Mouse (Mus musculus): Measurements from ENCODE around the gene Oat.
A peak's percentile ranks its signal among the peaks of the same experiment; 100 is the strongest.

Oat gene

GRCm38 (mm10) chr7:132589610-132590009, 13.4 kb upstream of the Oat start:
- DNase-seq = no peak

DNA sequence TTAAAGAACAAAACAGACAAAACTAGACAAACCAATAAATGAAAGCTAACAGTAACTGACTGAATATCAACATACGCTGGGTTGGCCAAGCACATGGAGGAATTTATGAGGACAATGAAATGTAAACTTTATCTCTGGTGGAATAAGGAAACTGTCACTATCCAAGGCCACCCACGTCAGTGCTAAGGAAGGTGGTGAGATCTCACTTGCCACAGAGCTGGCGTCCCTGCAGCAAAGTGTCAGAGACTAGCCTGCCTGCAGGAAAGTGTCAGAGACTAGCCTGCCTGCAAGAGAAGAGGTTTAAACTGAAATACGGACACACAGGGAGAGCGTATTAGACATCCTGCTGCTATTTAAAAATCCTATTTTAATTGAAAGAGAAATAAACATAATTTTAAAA, 11.0 kb upstream of the Oat start:
- DNase-seq = no peak

DNA sequence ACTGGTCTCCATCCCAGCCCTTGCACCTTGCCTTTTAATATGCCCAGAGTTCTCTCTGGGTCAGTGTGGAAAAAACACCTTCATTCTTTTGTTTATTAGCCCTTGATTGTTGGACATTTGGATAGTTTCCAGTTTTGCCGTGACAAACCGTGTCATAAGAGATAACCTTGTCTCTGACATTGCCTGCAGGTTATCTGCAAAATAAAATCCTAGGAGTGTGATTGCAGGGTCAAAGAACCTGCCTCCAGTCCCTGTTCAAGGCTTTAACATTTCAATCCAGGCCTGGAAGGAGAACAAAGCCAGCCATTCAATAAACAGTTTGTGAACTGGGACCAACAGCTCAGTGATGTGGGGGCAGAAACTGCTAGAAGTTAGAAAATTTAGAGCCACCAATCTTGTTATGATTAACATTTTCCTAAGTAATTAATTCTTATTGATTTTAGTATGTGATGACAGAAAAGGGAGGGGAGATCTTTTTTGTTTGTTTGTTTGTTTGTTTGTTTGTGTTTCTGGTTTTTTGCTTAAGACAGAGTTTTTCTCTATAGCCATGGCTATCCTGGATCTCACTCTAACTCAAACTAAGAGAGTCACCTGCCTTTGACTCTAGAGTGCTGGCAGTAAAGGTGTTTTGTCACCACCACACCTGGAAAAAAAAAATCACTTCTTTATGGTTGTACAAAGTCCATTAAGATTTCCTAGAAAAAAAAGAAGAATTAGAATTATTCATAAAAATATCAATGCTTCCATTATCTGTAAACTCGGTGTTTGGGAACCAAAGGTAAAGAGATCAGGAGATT, 9.7 kb upstream of the Oat start:
- no peak for DNase-seq

GRCm38 (mm10) chr7:132581441-132581840, 5.2 kb upstream of the Oat start:
- no peak for DNase-seq

GRCm38 (mm10) chr7:132580511-132580910, 4.3 kb upstream of the Oat start:
- DNase-seq = no peak

DNA sequence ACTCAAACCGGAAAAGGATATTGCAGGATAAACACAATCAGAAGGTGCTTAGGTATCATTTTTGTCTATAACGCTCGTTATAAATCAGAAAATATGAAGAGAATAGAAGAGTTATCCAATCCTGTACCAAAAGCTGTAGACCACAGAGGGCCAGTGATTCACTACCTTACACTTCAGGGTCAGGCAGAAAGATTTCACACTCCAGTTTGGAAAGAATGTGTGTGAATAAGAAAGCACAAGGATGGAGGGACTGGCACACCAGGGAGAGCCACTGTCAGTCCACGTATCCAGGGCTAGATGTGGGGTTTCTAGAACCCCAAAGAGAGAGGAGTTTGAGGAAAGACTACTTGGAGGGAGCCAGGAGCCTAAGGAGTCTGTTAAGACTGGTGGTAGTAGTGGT, 693 bp upstream of the Oat start:
- DNase-seq = no peak

DNA sequence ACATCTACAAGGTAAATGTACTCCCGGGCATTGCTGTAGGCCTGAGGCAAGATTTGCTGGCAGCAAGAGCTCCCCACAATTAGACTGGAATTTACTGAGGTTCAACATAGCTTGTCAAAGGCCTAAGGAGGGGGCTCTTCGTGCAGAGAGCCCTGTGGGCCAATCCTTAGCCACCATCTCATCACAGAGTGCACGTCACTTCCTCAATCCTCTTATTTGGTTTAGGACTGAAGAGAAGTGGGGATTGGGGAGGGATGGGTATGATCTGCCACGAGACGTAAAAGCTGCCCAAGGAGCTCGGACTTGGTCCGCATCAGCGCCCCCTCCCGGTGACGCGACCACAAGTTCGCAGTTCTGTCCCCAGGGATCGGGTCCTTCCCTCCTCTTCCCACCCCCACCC, 575 bp downstream of the Oat start:
- peak; percentile 87 to 89 for DNase-seq

- DNase-seq = no peak
Observed at GRCm38 (mm10) chr7:132574646-132575045, 1.6 kb downstream of the Oat start.

- DNase-seq = no peak
Observed at GRCm38 (mm10) chr7:132573205-132573604, 3.0 kb downstream of the Oat start.

- DNase-seq = no peak
Observed at GRCm38 (mm10) chr7:132572738-132573137, 3.5 kb downstream of the Oat start.

DNA sequence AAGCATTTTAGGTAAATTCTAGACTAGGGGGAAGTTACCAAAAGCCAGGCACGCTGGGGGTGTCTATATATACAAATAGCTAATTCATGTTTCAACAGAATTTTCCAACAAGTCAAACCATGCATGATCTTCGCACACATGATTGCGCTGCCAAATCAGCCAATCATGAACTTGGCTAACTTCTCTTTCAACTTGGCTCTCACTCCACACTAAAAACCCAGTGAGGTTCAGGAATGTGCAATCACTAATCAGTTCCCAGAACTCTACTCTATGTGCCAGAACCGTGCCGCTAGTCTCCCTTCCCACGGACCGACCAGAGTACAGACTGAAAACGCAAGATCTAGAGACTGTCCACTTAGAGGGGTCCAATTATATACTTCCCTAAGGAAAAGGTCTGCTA, 4.7 kb downstream of the Oat start:
- peak; percentile 64 to 68 for DNase-seq

DNA sequence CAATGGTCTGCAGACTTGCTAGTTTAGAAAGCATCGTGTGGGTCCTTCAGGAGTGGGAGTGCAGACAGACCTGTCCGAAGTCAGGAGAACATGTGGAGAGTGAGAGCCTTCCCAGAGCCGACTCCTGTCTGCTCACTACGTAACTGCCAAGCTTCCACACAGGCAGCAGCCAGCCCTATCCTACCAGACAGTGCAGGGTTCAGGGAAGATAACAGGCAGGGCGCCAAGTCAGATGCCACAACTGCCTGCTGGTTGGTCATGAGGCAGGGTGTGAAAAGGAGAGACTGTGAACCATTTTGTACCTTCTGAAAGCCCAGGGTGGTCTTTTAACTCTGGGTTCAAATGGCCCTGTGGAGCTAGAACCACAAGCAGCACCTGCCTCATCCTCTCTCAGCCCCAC, 6.1 kb downstream of the Oat start:
- DNase-seq = peak; percentile 53 to 67

DNA sequence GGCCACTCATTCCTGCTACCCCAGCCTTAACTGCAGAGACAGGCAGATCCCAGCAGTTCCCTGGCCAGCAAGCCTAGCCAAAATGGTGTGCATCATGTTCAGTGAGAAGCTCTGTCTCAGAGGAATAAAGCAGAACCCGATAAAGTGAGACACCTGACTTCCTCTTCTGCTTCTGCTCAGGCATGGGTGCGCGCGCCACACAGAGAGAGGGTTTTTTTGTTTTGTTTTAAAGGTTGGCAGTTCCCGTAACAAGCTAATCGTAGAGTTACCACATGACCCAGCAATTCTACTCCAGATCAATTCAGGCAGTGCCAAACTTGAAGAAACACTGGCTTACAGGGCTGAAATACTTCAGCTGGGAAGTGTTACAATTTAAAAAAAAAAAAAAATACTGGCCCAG, 7.4 kb downstream of the Oat start:
- no peak for DNase-seq

- DNase-seq = no peak
Observed at GRCm38 (mm10) chr7:132565831-132566230, 10.4 kb downstream of the Oat start.

GRCm38 (mm10) chr7:132559138-132559766, 16.9 kb downstream of the Oat start:
- DNase-seq = no peak

DNA sequence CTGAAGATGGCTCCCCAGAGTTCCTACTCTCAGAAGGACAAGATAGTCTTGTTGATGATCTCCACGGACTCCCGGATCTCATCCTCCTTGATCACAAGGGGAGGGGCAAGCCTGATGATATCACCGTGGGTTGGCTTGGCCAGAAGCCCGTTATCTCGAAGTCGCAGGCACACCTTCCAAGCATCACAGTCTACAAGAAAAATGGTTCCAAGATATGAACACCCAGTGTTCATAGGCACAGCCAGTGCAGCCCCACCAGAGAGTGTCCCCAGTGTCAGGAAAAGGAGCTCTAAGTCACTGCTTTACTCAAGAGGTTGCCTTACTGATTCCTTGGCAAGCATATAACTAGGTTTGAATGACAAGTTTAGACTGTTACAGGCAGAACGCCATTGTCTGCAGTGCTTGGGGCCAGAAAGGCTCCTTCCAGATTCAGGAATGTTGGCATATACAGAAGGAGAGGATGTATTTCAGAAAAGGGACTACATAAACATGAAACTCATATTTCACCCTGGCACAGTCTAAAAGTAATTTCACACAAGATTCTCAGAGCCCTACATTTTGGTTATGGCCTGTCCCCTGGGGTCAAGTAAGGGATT, 18.0 kb downstream of the Oat start:
- no peak for DNase-seq

DNA sequence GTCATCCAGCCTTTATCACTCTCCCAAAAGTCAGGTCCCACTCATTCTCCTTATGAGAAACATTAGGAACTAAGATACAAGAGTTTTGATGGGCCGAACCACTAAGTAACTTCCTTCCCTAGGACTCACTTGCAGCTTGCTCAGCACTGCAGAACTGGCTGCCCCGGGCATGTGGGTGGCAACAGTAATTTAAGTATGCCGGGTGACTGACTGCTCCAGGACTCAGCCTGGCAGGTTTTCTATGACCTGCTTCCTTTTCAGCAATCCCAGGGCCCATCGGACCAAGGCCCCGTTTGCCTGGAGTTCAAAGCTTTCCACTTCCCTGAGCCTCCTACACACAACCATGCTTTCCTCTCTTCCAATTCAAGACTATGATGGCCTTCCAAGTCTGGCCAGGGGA, 19.6 kb downstream of the Oat start:
- DNase-seq = no peak

- DNase-seq = no peak
Observed at GRCm38 (mm10) chr7:132555911-132556310, 20.3 kb downstream of the Oat start.

DNA sequence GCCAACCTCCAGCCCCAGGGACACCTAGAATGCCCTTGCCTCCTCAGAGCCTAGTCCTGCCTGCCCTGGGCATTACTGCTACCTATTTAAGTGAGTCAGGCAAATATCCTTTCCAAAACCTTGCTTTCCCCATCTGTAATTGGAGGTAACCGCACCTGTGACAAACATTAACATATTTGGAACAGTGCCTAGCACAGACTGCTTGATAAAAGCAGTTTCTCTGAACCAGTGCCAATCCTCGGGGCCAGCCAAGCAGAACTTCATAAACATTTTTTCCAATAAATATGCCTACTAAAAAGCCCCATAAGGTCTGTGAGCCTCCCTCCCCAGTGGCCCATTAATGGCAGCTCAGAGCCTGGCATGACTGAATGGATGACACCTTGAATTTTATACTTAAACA, 22.1 kb downstream of the Oat start:
- no peak for DNase-seq

- DNase-seq = peak; percentile 98 to 99
Observed at GRCm38 (mm10) chr7:132551351-132552126, 24.7 kb downstream of the Oat start.

DNA sequence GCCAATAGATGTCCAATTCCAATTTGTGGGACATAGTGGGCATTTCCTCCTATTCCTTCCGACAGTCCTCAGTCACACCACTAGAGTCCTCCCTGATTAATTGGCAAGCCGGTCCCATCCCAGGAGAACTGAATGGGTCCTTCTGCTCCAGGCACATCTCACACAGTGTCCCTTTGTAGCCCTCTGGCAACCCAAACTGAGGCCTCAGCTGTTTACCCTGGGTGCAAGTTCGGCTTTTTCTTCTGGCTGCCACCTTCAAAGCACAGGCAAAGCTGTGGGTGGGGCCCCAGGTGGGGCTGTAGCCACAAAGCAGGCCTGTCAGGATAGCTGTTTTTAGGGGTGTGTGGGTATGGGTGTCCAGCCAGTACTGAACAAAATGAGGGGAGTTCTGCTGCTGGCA, 29.1 kb downstream of the Oat start:
- no peak for DNase-seq

- DNase-seq = no peak
Observed at GRCm38 (mm10) chr7:132542427-132542826, 33.8 kb downstream of the Oat start.

- no peak for DNase-seq
Observed at GRCm38 (mm10) chr7:132541566-132541965, 34.6 kb downstream of the Oat start.

All from cerebellum, postnatal 10 days (tissue).